Mouse (Mus musculus) olfactory bulb, adult 2 months (tissue): ENCODE results near the gene Kif3c.

Experiments
- CTCF ChIP-seq: fragments of 200-500 bp; IDR thresholded peaks from 2 replicates; pipeline ENCODE4 v1.5.1; 2012; ENCODE audit warnings: low read depth, mild to moderate bottlenecking, low read length, moderate library complexity; ENCODE audit not compliant: insufficient read depth
- POLR2A ChIP-seq: fragments of 200-500 bp; IDR thresholded peaks from 2 replicates; pipeline ENCODE4 v1.6.1; 2012; ENCODE audit warnings: mild to moderate bottlenecking, low read depth, low read length, moderate library complexity; ENCODE audit not compliant: insufficient read depth

GRCm38 (mm10) chr12:3430985-3431384 lies 66.1 kb downstream of the Kif3c start:
- no peak for TF ChIP-seq POLR2A
- no peak for TF ChIP-seq CTCF
